Mouse (Mus musculus) limb, embryonic 14.5 days (tissue): ENCODE measurements at regions not wholly inside any gene's neighbourhood (a gene's known extent, or its start where the extent isn't known, plus 50 kb on each side); places are given as distances from the start of the nearest gene placed in this dataset.

Experiments
- ATAC-seq: fragments of 200-750 bp; cut with Nextera tagmentation; 2 replicates; pipeline ENCODE4 v1.8.0; 2017; ENCODE audit warnings: low read depth, moderate number of reproducible peaks, moderate TSS enrichment; ENCODE audit not compliant: low FRiP score
- DNase-seq: peaks from one replicate; pipeline ENCODE4 v3.0.0-alpha.2; 2015; ENCODE audit warnings: low spot score
- H3K27ac ChIP-seq: fragments of 300-500 bp; sonication (generic); replicated peaks from 2 replicates; pipeline ENCODE4 v1.5.1; 2014; ENCODE audit warnings: low read depth, mild to moderate bottlenecking, low read length, moderate library complexity, mixed read lengths
- H3K27me3 ChIP-seq: fragments of 300-500 bp; sonication (generic); 2 replicates; pipeline ENCODE4 v1.6.1; 2014; ENCODE audit warnings: low read length, mixed read lengths; ENCODE audit not compliant: control insufficient read depth, insufficient read depth
- H3K36me3 ChIP-seq: fragments of 300-500 bp; sonication (generic); 2 replicates; pipeline ENCODE4 v1.6.1; 2014; ENCODE audit warnings: mild to moderate bottlenecking, low read length, moderate library complexity, mixed read lengths; ENCODE audit not compliant: control insufficient read depth, insufficient read depth
- H3K4me1 ChIP-seq: fragments of 300-500 bp; sonication (generic); 2 replicates; pipeline ENCODE4 v1.6.1; 2014; ENCODE audit warnings: antibody characterized with exemption, low read length, mixed read lengths; ENCODE audit not compliant: control insufficient read depth, insufficient read depth
- H3K4me2 ChIP-seq: fragments of 300-500 bp; sonication (generic); replicated peaks from 2 replicates; pipeline ENCODE4 v1.6.1; 2014; ENCODE audit warnings: low read depth, mild to moderate bottlenecking, low read length, moderate library complexity; ENCODE audit not compliant: severe bottlenecking
- H3K4me3 ChIP-seq: fragments of 300-500 bp; sonication (generic); replicated peaks from 2 replicates; pipeline ENCODE4 v1.5.1; 2014; ENCODE audit warnings: low read length
- H3K9ac ChIP-seq: fragments of 300-500 bp; sonication (generic); 2 replicates; pipeline ENCODE4 v1.6.1; 2014; ENCODE audit warnings: mild to moderate bottlenecking, low read depth, low read length, moderate library complexity; ENCODE audit not compliant: severe bottlenecking
- H3K9me3 ChIP-seq: fragments of 300-500 bp; sonication (generic); 2 replicates; pipeline ENCODE4 v1.6.1; 2016; ENCODE audit warnings: low read length; ENCODE audit not compliant: control insufficient read depth
- POLR2A ChIP-seq: fragments of 200-500 bp; IDR thresholded peaks from 2 replicates; pipeline ENCODE4 v1.8.0; 2012; ENCODE audit warnings: inconsistent platforms, mild to moderate bottlenecking, moderate library complexity, borderline replicate concordance; ENCODE audit not compliant: insufficient read depth, insufficient read length; ENCODE audit errors: extremely low read depth
- WGBS: fragments of 180-500 bp; shearing (Covaris S2); extraction: QIAGEN DNeasy Blood & Tissue Kit; methylation state at CpG from one replicate; pipeline ENCODE4 v1.1.7; 2014; 5-methylcytosine and 5-hydroxymethylcytosine counted together

GRCm38 (mm10) chr5:28568417-28568816 is 101.4 kb upstream of the Shh start:
- Histone ChIP-seq H3K27me3 (no peaks in the 10 kb centered on the region), H3K27ac (no peak overlapping the region), H3K9ac (no peak overlapping the region), H3K4me2 (no peak overlapping the region), H3K9me3 (no peaks in the 10 kb centered on the region), H3K4me1 (no peaks in the 10 kb centered on the region), H3K36me3 (no peaks in the 10 kb centered on the region), H3K4me3 (no peak overlapping the region)
- ATAC-seq (no peak), DNase-seq (no peak)
- TF ChIP-seq POLR2A = no peak

GRCm38 (mm10) chr5:28567341-28567905 is 100.4 kb upstream of the Shh start:
- no peaks in the 10 kb centered on the region for H3K36me3 ChIP-seq
- no peak for ATAC-seq
- 86% methylated on average over 5 of the region's 5 CpGs for WGBS

GRCm38 (mm10) chr5:28563401-28563800 is 96.3 kb upstream of the Shh start:
- H3K9me3 ChIP-seq = no peaks in the 10 kb centered on the region
- no peaks in the 10 kb centered on the region for H3K27me3 ChIP-seq
- no peaks in the 10 kb centered on the region for H3K4me1 ChIP-seq
- no peak for TF ChIP-seq POLR2A
- no peak overlapping the region for H3K4me3 ChIP-seq
- no peaks in the 10 kb centered on the region for H3K36me3 ChIP-seq
- 34% methylated on average over 3 of the region's 3 CpGs for WGBS
- H3K27ac ChIP-seq = no peak overlapping the region
- H3K4me2 ChIP-seq = no peak overlapping the region
- H3K9ac ChIP-seq = no peak overlapping the region
- ATAC-seq (no peak), DNase-seq (no peak)

More at GRCm38 (mm10) chr5:28567341-28567905, 100.4 kb upstream of the Shh start:
- Histone ChIP-seq H3K9me3 (no peaks in the 10 kb centered on the region), H3K27me3 (no peaks in the 10 kb centered on the region), H3K4me3 (no peak overlapping the region), H3K4me2 (no peak overlapping the region), H3K27ac (no peak overlapping the region), H3K4me1 (no peaks in the 10 kb centered on the region), H3K9ac (no peak overlapping the region)
- no peak for TF ChIP-seq POLR2A
- DNase-seq = no peak

GRCm38 (mm10) chr5:28562917-28563316 is 95.9 kb upstream of the Shh start:
- Histone ChIP-seq H3K27me3 (no peaks in the 10 kb centered on the region), H3K9me3 (no peaks in the 10 kb centered on the region), H3K4me2 (no peak overlapping the region), H3K27ac (no peak overlapping the region), H3K36me3 (no peaks in the 10 kb centered on the region), H3K9ac (no peak overlapping the region), H3K4me3 (no peak overlapping the region), H3K4me1 (no peaks in the 10 kb centered on the region)
- DNase-seq (no peak), ATAC-seq (no peak)
- TF ChIP-seq POLR2A = no peak
- WGBS = 68% methylated on average over 1 of the region's 1 CpGs

GRCm38 (mm10) chr5:28553543-28553942 is 86.5 kb upstream of the Shh start:
- H3K4me3 ChIP-seq = no peak overlapping the region
- no peak for ATAC-seq
- H3K9me3 ChIP-seq = no peaks in the 10 kb centered on the region
- H3K9ac ChIP-seq = no peak overlapping the region
- DNase-seq = no peak
- no peak for TF ChIP-seq POLR2A
- WGBS = 89% methylated on average over 2 of the region's 2 CpGs
- H3K27ac ChIP-seq = no peak overlapping the region
- no peaks in the 10 kb centered on the region for H3K36me3 ChIP-seq
- H3K4me2 ChIP-seq = no peak overlapping the region
- H3K4me1 ChIP-seq = no peaks in the 10 kb centered on the region
- H3K27me3 ChIP-seq = no peaks in the 10 kb centered on the region
